Mouse (Mus musculus) forebrain, embryonic 15.5 days (tissue): Measurements from ENCODE around the gene Lrmp. TPM values are rescaled to one million over a fixed set of nuclear protein-coding genes. Genes with fewer than 3 reads are reported as not detected.

Experiments
- ATAC-seq: fragments of 200-750 bp; cut with Nextera tagmentation; replicated peaks from 2 replicates; pipeline ENCODE4 v1.8.0; 2017; ENCODE audit warnings: mild to moderate bottlenecking, moderate TSS enrichment, moderate library complexity
- H3K27ac ChIP-seq: fragments of 300-500 bp; sonication (generic); replicated peaks from 2 replicates; pipeline ENCODE4 v1.5.1; 2015; ENCODE audit warnings: mild to moderate bottlenecking, inconsistent platforms
- H3K27me3 ChIP-seq: fragments of 300-500 bp; sonication (generic); 2 replicates; pipeline ENCODE4 v1.6.1; 2015; ENCODE audit warnings: inconsistent platforms
- H3K36me3 ChIP-seq: fragments of 300-500 bp; sonication (generic); 2 replicates; pipeline ENCODE4 v1.6.1; 2015; ENCODE audit warnings: mild to moderate bottlenecking, inconsistent platforms
- H3K4me1 ChIP-seq: fragments of 300-500 bp; sonication (generic); 2 replicates; pipeline ENCODE4 v1.6.1; 2015; ENCODE audit warnings: inconsistent platforms
- H3K4me2 ChIP-seq: fragments of 300-500 bp; sonication (generic); replicated peaks from 2 replicates; pipeline ENCODE4 v1.6.1; 2015; ENCODE audit warnings: mild to moderate bottlenecking, inconsistent platforms
- H3K4me3 ChIP-seq: fragments of 300-500 bp; sonication (generic); 2 replicates; pipeline ENCODE4 v1.5.1; 2015; ENCODE audit warnings: mild to moderate bottlenecking, inconsistent platforms
- H3K9ac ChIP-seq: fragments of 300-500 bp; sonication (generic); replicated peaks from 2 replicates; pipeline ENCODE4 v1.6.1; 2015; ENCODE audit warnings: mild to moderate bottlenecking, inconsistent platforms
- H3K9me3 ChIP-seq: fragments of 300-500 bp; sonication (generic); 2 replicates; pipeline ENCODE4 v1.6.1; 2016; ENCODE audit warnings: inconsistent platforms
- WGBS: fragments of 180-500 bp; shearing (Covaris S2); methylation state at CpG from one replicate; pipeline ENCODE4 v1.1.7; 2015; ENCODE audit warnings: mixed read lengths; 5-methylcytosine and 5-hydroxymethylcytosine counted together
- polyA plus RNA-seq: library from polyadenylated mRNA; unstranded; fragments of >200 nt; fragmentation: Nextera tagmentation; extraction: Ambion mirVana; gene quantifications from 2 replicates; pipeline ENCODE4 v1.2.1, GENCODE M21; 2015

Lrmp gene
- polyA plus RNA-seq, 1 experiment from 2014 or later: 0.69 TPM

GRCm38 (mm10) chr6:145106163-145106842, 9.2 kb upstream of the Lrmp start:
- Histone ChIP-seq H3K9ac (no peak overlapping the region), H3K9me3 (no peaks in the 10 kb centered on the region), H3K4me2 (no peak overlapping the region), H3K27me3 (no peaks in the 10 kb centered on the region), H3K4me1 (no peaks in the 10 kb centered on the region), H3K4me3 (no peak overlapping the region), H3K27ac (no peak overlapping the region), H3K36me3 (no peaks in the 10 kb centered on the region)
- 93% methylated on average over 6 of the region's 6 CpGs for WGBS
- ATAC-seq: no peak

DNA sequence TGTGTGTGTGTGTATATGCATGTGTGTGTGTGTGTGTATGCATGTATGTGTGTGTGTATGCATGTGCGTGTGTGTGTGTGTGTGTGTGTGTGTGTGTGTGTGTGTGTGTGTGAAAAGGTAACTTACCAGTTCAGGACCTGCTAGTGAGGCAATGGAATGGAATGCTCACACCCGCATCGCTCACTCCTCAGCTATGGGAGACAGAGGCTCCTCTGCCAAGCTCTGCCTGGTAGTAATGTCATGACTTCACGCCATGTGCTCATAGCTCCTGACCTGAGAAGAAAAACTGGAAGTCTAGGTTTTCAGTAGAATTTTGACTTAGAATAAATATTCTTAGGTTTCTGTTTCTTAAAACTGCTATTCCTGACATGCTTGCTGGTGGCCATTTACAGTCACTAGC, 4.7 kb upstream of the Lrmp start:
- Histone ChIP-seq H3K4me3 (no peak overlapping the region), H3K36me3 (no peaks in the 10 kb centered on the region), H3K4me2 (no peak overlapping the region), H3K27ac (no peak overlapping the region), H3K9me3 (no peaks in the 10 kb centered on the region), H3K4me1 (peaks cover under 1% of the 10 kb centered on the region; the same call in 1 of the 2 replicates), H3K9ac (no peak overlapping the region), H3K27me3 (no peaks in the 10 kb centered on the region)
- no peak for ATAC-seq
- WGBS: 93% methylated on average over 4 of the region's 4 CpGs

GRCm38 (mm10) chr6:145112865-145113264, 2.6 kb upstream of the Lrmp start:
- H3K4me3 ChIP-seq: no peak overlapping the region
- 72% methylated on average over 6 of the region's 6 CpGs for WGBS
- no peak overlapping the region for H3K9ac ChIP-seq
- H3K9me3 ChIP-seq: no peaks in the 10 kb centered on the region
- no peak for ATAC-seq
- H3K27ac ChIP-seq: no peak overlapping the region
- H3K4me1 ChIP-seq: peaks cover 12% of the 10 kb centered on the region
- no peak overlapping the region for H3K4me2 ChIP-seq
- no peaks in the 10 kb centered on the region for H3K27me3 ChIP-seq
- no peaks in the 10 kb centered on the region for H3K36me3 ChIP-seq

DNA sequence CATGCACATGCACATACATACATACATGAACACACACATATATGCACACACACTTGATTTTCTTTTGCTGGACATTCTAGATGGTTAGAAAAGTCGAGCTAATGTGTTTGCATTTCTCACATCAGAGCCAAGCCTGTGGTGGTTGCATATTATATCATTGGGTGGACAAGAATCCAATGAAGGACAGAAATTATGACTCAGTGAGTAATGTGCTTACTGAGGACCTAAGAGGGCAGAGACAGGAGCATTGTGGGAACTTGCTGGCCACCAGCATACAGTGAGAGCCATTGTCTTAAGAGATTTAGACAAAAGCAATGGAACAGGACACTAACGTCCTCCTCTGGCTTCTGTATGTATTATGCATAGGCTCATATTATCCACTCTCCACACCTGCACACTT, 892 bp upstream of the Lrmp start:
- Histone ChIP-seq H3K9ac (no peak overlapping the region), H3K4me3 (no peak overlapping the region), H3K27me3 (no peaks in the 10 kb centered on the region), H3K4me1 (peaks cover 12% of the 10 kb centered on the region), H3K27ac (no peak overlapping the region), H3K9me3 (no peaks in the 10 kb centered on the region), H3K4me2 (no peak overlapping the region), H3K36me3 (no peaks in the 10 kb centered on the region)
- 67% methylated on average over 2 of the region's 2 CpGs for WGBS
- no peak for ATAC-seq

DNA sequence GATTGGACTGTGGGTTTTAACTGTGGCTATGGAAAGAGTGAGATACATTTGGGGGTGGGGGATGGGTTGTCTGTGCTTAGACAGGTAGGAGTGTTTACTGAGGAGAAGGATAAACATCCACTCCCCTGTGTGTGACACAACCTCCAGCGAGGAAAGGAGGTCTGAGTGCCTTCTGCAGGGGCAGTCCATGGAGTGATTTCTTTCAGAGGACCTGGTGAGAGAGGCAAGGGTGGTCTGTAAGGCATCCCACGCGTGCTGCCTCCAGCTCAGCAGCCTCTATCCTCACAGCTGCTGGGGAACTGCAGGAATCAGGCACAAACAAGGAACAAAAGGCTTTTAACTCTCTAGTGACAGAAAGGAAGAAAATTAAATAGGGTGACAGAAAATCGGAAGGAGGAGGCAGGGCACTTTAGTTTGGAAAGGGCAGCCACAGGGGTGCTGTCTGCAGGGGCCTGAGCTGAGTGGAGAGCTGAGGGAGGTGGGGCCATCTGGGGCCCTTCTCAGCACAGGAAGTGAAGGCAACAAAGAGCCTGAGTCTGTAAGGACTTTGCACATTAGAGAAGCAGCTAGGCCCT, 732 bp downstream of the Lrmp start:
- WGBS: 2% methylated on average over 4 of the region's 4 CpGs

GRCm38 (mm10) chr6:145120086-145120485, 4.6 kb downstream of the Lrmp start:
- Histone ChIP-seq H3K9ac (no peak overlapping the region), H3K4me1 (peaks cover 12% of the 10 kb centered on the region), H3K4me2 (no peak overlapping the region), H3K4me3 (no peak overlapping the region), H3K27ac (no peak overlapping the region), H3K9me3 (no peaks in the 10 kb centered on the region), H3K27me3 (no peaks in the 10 kb centered on the region), H3K36me3 (no peaks in the 10 kb centered on the region)
- no peak for ATAC-seq
- 64% methylated on average over 2 of the region's 2 CpGs for WGBS

More for the DNA sequence above, 732 bp downstream of the Lrmp start:
- no peak overlapping the region for H3K4me2 ChIP-seq
- peak; percentile 71 for ATAC-seq
- H3K36me3 ChIP-seq: no peaks in the 10 kb centered on the region
- H3K9ac ChIP-seq: no peak overlapping the region
- peaks cover 12% of the 10 kb centered on the region for H3K4me1 ChIP-seq
- H3K27ac ChIP-seq: peak overlapping the region; percentile 31
- no peak overlapping the region for H3K4me3 ChIP-seq
- no peaks in the 10 kb centered on the region for H3K9me3 ChIP-seq
- no peaks in the 10 kb centered on the region for H3K27me3 ChIP-seq

GRCm38 (mm10) chr6:145120787-145121589, 5.5 kb downstream of the Lrmp start:
- Histone ChIP-seq H3K4me1 (peaks cover 10% of the 10 kb centered on the region), H3K36me3 (no peaks in the 10 kb centered on the region), H3K9ac (no peak overlapping the region), H3K27me3 (no peaks in the 10 kb centered on the region), H3K27ac (no peak overlapping the region), H3K4me3 (no peak overlapping the region), H3K4me2 (no peak overlapping the region), H3K9me3 (no peaks in the 10 kb centered on the region)
- WGBS: 58% methylated on average over 18 of the region's 18 CpGs
- ATAC-seq: no peak

GRCm38 (mm10) chr6:145121590-145122420, 6.4 kb downstream of the Lrmp start:
- Histone ChIP-seq H3K4me3 (no peak overlapping the region), H3K9ac (no peak overlapping the region), H3K36me3 (no peaks in the 10 kb centered on the region), H3K27ac (no peak overlapping the region), H3K4me1 (peaks cover 2% of the 10 kb centered on the region; the same call in 1 of the 2 replicates), H3K4me2 (no peak overlapping the region), H3K9me3 (no peaks in the 10 kb centered on the region), H3K27me3 (no peaks in the 10 kb centered on the region)
- ATAC-seq: no peak
- WGBS: 51% methylated on average over 21 of the region's 21 CpGs

GRCm38 (mm10) chr6:145122423-145123059, 7.1 kb downstream of the Lrmp start:
- no peak overlapping the region for H3K27ac ChIP-seq
- H3K36me3 ChIP-seq: no peaks in the 10 kb centered on the region
- no peak overlapping the region for H3K9ac ChIP-seq
- H3K4me2 ChIP-seq: no peak overlapping the region
- 35% methylated on average over 8 of the region's 8 CpGs for WGBS
- no peak for ATAC-seq
- no peaks in the 10 kb centered on the region for H3K9me3 ChIP-seq
- no peak overlapping the region for H3K4me3 ChIP-seq
- H3K4me1 ChIP-seq: no peaks in the 10 kb centered on the region
- no peaks in the 10 kb centered on the region for H3K27me3 ChIP-seq

DNA sequence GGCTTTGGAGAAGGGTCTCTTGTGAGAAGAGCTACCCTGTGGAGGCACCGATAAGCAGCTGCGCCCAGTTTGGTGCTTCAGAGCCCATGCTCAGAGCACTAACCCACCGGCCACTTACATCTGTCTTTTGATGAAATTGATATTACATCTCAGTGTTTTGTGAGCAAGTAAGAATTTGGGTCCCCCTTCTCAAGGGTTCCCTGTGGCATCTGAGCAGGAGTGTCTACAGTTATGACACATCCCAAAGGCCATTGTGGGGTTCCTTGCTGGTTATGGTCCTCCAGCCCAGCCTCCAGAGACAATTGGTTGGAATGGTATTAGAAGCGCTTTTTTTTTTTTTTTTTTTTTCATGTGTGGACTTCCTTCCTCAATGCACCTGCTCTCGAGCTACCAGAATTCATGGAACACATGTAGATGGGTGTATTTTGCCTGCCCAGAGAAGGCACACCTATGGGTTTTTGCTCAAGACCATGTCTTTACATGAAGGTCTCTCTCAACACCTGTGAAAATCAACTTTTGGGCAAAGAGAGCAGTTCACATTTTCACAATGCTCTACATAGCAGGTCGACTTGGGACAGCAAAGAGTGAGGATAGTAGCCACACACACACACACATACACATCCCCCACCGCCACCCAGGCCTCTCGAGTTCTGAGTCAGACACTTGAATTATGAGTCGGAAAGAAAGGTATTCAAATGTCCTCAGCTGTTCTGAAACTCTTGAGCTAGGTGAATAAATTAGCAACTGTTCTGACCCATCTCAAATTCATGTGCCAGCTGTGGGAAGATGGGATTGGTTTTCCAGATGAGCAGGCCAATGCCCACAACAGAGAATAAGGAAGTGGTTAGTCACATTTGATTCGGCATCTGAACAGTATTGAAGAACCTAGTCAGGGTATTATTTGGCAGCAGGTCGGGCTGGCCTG, 7.9 kb downstream of the Lrmp start:
- H3K4me3 ChIP-seq: no peak overlapping the region
- H3K9me3 ChIP-seq: no peaks in the 10 kb centered on the region
- H3K27me3 ChIP-seq: no peaks in the 10 kb centered on the region
- ATAC-seq: no peak
- H3K4me1 ChIP-seq: no peaks in the 10 kb centered on the region
- no peak overlapping the region for H3K27ac ChIP-seq
- 83% methylated on average over 11 of the region's 11 CpGs for WGBS
- H3K36me3 ChIP-seq: no peaks in the 10 kb centered on the region
- H3K9ac ChIP-seq: no peak overlapping the region
- no peak overlapping the region for H3K4me2 ChIP-seq

DNA sequence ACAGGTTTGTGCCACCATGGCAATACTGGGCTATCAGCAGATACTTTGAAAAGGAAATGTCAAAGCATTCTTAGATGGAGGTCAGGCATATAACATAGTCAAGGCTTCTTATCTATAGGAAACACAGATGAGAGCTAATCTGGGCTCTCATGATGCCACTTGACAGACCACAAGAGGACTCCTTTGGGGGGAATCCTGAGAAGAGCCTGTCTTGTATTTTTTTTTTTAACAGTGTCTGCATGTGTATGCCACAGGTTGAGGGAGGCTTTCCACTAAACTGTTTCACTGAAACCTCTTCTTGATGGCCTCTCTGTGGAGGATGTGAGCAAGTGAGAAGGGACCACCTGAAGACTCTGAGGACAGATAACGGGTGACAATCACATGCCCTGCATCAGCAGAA, 9.2 kb downstream of the Lrmp start:
- no peaks in the 10 kb centered on the region for H3K27me3 ChIP-seq
- H3K4me1 ChIP-seq: no peaks in the 10 kb centered on the region
- H3K4me3 ChIP-seq: no peak overlapping the region
- no peaks in the 10 kb centered on the region for H3K36me3 ChIP-seq
- no peak overlapping the region for H3K9ac ChIP-seq
- H3K9me3 ChIP-seq: no peaks in the 10 kb centered on the region
- ATAC-seq: no peak
- H3K27ac ChIP-seq: no peak overlapping the region
- WGBS: 83% methylated on average over 1 of the region's 1 CpGs
- no peak overlapping the region for H3K4me2 ChIP-seq
